Mouse (Mus musculus) thymus, postnatal 36 days (tissue): ENCODE results near the gene Armc10.
"Not testable (repeated sequence)": the region's sequence is repeated elsewhere in the genome, so short reads cannot be mapped to it uniquely, and the experiment has no call there.

ENCODE experiments used
- DNase-seq, 2 experiments: peaks; one replicate each; pipeline ENCODE4 v3.0.0; 2022; ENCODE audit warnings: mixed read lengths in 2 of 2

The Armc10 gene

GRCm38 (mm10) chr5:21703708-21704107 lies 58.1 kb downstream of the Armc10 start:
- DNase-seq, result no peak

GRCm38 (mm10) chr5:21706546-21706945 lies 60.9 kb downstream of the Armc10 start:
- no peak for DNase-seq

GRCm38 (mm10) chr5:21708011-21708410 lies 62.4 kb downstream of the Armc10 start:
- not testable (repeated sequence) for DNase-seq
